Mouse (Mus musculus) lung, postnatal 0 days (tissue): ENCODE measurements around the gene Olfml2a.

Experiments
- CTCF ChIP-seq: IDR thresholded peaks from 2 replicates; pipeline ENCODE4 v1.5.1; 2016; ENCODE audit warnings: antibody characterized with exemption, mild to moderate bottlenecking
- EP300 ChIP-seq: IDR thresholded peaks from 2 replicates; pipeline ENCODE4 v1.6.1; 2016; ENCODE audit warnings: antibody characterized with exemption, mild to moderate bottlenecking, control low read depth

DNA sequence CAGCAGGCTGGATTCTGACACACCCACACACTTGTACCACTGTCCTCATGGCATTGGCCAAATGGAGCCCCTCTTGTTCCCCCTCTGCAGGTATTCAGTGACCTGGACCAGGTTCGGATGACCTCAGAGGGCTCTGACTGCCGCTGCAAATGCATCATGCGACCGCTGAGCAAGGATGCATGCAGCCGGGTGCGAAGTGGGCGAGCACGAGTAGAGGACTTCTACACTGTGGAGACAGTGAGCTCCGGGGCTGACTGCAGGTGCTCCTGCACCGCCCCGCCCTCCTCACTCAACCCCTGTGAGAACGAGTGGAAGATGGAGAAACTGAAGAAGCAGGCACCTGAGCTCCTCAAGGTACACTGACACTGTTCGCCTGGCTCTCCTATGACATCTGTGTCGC is 9.6 kb downstream of the Olfml2a start:
- TF ChIP-seq EP300, result no peak
- TF ChIP-seq CTCF, result no peak
